Mouse (Mus musculus) thymus, postnatal 4 days (tissue): ENCODE results near the gene Spaca4.

Experiments
- DNase-seq: peaks from one replicate; pipeline ENCODE4 v3.0.0; 2021

Gene Spaca4

DNA sequence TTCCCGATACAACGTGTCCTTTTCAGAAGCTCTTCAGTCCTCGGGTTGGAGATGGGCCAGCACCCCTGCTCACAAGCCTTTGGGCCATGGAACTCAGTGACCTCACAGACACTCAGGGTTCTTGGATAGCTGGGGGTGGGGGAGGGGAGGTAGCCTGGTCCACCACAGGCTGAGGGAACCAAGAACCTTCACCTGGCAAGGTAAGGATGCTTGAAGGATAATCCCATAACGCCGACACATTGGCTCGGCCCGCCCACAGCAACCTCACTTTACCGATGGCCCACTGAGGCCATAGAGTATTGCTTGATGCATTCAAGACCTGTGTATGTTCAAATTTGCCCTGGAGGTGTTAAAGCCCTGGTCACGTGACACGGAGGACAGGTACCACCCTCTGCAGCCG is at the start of gene Spaca4:
Gene Spaca4 (minus strand): TSS at position 101 of the 400 bp plus-strand sequence.
- no peak for DNase-seq

DNA sequence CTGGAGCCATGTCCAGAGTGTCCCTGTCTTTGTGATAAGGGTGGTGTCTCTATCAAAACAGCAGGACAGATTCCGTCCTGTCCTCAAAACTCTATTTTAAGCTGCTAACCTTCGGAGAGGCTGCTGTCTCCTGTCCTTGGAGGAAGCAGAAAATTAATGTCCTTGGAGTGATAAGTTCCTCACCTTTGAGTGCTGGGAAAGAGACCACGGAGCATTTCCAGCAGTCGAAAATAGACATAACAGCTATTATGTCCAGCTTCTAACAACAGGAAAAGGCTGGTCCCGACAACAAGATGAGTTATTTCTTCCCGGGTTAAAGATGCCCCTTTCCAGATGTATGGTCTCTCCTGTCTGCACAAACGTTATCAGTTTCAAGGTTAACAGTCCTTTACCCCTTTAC is 49.6 kb upstream of the Spaca4 start:
- no peak for DNase-seq

GRCm38 (mm10) chr7:45771101-45771500 is 45.5 kb upstream of the Spaca4 start:
- no peak for DNase-seq

GRCm38 (mm10) chr7:45770427-45771082 is 44.9 kb upstream of the Spaca4 start:
- no peak for DNase-seq

DNA sequence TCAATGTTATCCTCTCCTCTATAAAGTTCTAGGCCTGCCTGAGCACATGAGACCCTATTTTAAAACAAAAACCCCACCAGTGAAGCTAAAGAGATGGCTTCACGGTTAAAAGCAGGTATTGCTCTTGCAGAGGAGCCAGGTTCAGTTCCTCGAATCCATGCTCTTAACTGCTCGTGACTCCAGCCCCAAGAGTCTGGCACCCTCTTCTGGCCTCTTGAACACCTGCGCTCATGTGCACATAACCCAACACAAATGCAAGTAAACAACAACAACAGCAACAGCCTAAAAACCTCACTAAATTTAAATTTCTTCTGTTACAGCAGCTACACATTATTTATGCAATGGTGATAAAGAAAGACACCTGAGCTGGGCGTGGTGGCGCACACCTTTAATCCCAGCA is 41.9 kb upstream of the Spaca4 start:
- no peak for DNase-seq

DNA sequence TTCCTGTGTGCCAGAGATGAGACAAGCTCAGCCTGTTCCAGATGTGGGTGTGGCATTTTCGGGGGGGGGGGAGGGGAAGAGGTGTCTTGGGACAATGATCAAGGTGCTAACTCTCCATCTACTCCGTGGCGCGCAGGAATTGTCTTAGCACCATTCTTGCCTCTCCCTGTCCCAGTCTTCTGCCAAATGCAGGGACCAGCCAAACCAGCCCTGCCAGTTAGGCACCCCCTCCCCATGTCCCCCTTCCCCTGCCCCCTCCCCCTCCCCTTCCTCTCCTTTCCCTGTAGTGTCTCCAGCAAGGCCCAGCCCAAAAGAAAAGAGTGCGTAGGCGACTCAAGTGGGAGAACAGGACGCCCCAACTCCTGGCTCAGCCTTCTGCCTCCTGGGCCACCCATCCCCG is 41.2 kb upstream of the Spaca4 start:
- DNase-seq = no peak

DNA sequence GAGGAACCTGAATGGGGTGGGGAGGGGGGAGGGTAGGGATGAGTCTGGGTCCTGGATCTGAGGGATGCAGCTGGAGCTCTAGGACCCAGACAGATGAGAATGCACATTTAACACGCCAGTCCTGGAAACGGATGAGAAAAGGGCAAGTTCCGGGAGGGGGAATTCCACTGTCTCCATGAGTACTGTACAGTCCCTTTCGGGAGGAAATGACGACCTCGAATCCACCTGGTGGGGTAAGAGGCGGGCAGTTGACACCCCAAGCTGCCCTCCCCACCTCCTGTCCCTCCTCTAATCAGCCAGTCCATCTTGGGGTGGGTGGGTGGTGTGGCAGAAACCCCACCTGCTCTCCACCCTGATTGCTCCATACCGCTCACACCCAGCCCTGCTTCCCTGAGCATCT is 40.4 kb upstream of the Spaca4 start:
- DNase-seq = no peak

DNA sequence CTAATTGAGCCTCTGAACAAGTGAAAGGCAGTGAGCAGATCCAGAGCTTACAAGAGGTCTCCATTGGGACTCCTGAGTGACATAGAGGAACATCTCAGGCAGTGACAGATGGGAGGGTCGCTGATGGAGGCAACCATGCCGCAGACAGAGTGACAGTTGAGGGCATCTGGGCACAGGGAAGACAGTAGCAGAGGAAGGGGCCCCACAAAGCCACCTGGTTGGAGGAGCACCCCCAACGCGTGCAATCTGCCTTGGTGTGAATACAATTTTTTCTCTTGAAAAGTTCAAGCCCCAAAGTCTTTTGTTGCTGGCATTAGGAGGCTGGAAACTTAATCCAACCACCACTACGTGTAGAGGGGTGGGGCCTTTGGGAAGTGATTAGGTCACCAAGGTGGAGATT is 34.5 kb upstream of the Spaca4 start:
- peak; percentile 57 for DNase-seq

DNA sequence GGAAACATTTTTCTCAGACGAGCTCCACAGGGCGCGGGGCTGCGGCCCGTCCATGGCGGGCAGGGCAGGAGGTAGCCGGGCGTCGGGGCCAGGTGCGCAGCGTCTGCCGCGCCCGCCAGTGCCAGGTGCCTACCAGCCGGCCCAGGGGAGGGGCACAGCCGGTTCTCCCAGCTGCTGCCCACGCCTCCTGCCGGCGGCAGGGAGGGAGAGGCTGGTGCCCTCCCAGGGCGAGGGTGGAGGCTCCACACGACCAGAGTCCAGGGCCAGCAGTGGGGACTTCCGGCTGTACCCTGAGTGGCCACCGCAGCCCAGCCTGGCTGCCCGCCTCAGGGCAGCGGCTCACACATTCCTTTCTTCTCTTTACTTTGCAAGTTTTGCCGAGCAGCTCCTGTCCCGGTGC is 33.8 kb upstream of the Spaca4 start:
- peak; percentile 79 for DNase-seq

DNA sequence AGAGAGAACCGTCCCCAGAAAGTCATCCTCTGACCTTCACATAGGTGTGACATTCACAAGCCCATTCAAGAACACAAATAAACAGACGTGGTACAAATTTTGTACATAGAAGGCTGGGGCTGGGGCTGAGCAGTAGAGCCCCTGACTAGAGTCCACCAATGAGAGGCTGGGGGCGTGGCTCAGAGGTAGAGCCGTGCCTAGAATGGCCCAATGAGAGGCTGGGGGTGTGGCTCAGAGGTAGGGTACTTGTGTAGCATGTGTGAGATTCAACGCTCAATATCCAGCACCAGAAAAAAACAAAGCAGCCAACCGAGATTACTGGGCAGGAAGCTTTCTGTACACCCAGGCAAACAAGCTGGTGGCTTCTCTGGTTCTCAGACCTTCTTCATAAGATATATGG is 30.1 kb upstream of the Spaca4 start:
- DNase-seq = no peak

GRCm38 (mm10) chr7:45750162-45750561 is 24.5 kb upstream of the Spaca4 start:
- DNase-seq = no peak

- DNase-seq = no peak
These were observed 23.8 kb upstream of the Spaca4 start for GRCm38 (mm10) chr7:45749401-45749800.

- DNase-seq = no peak
These were observed 22.5 kb upstream of the Spaca4 start for GRCm38 (mm10) chr7:45748110-45748509.

GRCm38 (mm10) chr7:45747450-45747849 is 21.8 kb upstream of the Spaca4 start:
- DNase-seq = no peak

DNA sequence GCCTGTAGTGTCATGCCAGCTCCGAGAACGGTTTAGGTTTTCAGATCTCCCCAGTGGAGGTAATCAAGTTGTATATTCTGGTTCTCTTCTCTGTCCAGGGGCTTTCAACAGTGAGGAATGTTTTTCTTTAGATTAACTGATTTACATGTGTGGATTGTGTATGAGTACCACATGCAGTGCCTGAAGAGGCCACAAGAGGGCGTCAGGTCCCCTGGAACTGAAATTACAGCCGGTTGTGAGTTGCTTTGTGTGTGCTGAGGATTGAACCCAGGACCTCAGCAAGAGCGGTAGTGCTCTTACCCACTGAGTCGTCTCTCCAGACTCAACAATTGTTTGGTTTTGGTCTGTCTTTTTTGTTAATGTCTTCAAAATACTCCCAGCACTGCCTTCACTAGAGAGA is 20.9 kb upstream of the Spaca4 start:
- peak; percentile 50 for DNase-seq

DNA sequence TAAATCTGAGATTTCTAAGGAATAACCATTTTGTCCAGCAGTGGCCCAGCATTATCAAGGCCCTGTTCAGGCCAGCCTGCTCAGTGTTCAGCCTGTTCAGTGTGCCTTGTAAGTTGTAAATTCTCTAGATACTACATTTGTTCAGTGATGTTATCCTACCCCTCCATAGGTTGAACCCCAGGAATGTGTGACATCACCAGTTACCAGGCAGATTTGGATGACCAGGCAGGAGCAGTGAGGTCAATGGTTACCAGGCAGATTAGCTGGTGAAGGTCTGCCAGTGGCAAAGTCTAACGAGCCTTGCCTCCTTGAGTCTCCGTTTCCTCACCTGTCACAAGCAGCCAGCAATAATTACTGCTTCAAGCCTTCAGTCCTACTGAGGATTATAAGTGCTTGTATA is 18.8 kb upstream of the Spaca4 start:
- DNase-seq = peak; percentile 61

GRCm38 (mm10) chr7:45742338-45742737 is 16.7 kb upstream of the Spaca4 start:
- peak; percentile 51 for DNase-seq

GRCm38 (mm10) chr7:45741777-45742176 is 16.2 kb upstream of the Spaca4 start:
- DNase-seq = peak; percentile 57

DNA sequence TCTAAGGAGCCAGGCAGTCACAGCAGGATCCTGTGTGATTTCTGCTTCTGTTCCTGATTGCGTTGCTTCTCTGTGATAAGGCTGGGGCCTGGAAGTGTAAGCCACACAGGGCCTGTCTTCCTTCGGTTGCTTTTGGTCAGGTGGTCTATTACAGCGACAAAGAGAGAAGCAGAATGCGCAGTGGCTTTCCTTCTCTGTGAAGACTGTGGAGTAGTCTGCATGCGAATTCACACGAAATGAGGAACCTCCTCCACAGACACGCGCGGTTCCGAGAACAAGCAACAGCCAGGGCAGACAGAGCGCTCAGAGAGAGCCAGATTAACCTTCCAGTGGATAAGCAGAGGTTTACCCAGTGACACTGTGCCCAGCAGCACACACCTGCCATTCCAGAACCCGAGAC is 15.7 kb upstream of the Spaca4 start:
- no peak for DNase-seq

- DNase-seq = no peak
These were observed 14.2 kb upstream of the Spaca4 start for GRCm38 (mm10) chr7:45739820-45740219.

- peak; percentile 91 for DNase-seq
These were observed 13.7 kb upstream of the Spaca4 start for GRCm38 (mm10) chr7:45739162-45739763.

GRCm38 (mm10) chr7:45733477-45733876 is 7.9 kb upstream of the Spaca4 start:
- DNase-seq = peak; percentile 79

- peak; percentile 84 for DNase-seq
These were observed 5.3 kb upstream of the Spaca4 start for GRCm38 (mm10) chr7:45730727-45731431.

DNA sequence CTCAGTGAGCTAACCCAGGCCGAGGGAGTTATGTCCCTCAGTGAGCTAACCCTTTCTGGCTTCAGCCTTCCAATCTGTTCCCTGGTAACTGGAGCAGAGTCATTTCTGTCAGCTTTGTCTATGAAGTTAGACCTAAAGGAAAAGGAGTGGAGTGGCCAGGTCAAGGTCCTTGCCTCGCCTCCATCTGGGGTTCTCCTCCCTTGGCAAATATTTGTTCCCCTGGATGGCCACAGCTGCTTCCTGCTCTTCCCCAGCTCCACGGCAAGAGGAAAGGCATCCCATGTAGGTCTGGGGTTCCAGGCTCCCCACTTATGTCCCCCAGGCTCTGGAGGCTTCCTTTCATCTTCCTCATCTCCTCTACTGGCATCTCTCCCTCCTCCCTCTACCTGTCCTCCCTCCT is 2.0 kb upstream of the Spaca4 start:
- no peak for DNase-seq
